Mouse (Mus musculus): Measurements from ENCODE around the gene Bcl2. TPM values are rescaled to one million over a fixed set of nuclear protein-coding genes. Genes with fewer than 3 reads are reported as not detected.

The Bcl2 gene
- polyA plus RNA-seq, 1 experiment, result 10.7 TPM

DNA sequence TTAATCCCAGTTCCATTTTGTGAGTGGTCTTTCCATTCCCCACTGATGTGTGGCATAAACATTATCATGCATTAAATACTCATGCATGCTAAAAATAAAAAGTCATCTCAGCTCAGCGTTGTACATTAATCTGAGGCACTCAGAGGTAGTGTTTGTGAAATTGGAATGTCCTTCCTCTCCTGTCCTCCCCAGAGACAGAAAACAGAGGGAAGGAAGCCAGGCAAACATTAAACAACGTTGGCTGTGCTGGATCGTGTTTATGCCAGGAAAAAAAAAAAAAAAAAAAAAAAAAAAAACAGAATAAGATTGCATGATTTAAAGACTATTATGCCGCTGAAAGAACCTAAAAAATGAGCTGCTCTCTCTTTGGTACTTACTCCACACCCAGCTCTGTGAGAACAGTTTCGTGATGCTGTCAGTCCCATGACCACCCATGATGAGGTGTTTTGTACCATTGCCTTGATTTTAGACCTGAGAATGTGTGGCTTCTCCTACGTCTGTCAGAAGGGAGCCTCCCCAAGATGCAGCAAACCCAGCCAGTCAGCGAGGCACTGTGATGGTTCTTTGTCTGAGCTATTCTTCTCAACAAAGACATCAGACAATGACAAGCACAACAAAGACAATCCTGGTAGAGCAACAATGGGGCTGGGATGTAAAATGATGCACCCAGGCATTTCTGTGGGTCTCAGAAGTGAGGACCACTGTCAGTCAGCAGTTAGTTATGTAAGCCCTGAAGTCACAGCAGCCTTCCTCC is 200.0 kb downstream of the Bcl2 start:
- WGBS, result 69% methylated on average over 7 of the region's 7 CpGs
- H3K27ac ChIP-seq (ENCODE audit: control insufficient read depth, insufficient read depth, low read length), result no peak overlapping the region

GRCm38 (mm10) chr1:106513481-106513880 is 200.6 kb downstream of the Bcl2 start:
- 94% methylated on average over 4 of the region's 4 CpGs for WGBS
- no peak overlapping the region for H3K4me3 ChIP-seq (ENCODE audit: control insufficient read depth, insufficient read depth, low read length)
- no peaks in the 10 kb centered on the region for H3K27me3 ChIP-seq (ENCODE audit: control insufficient read depth, insufficient read depth, low read length)
- no peak for TF ChIP-seq CTCF (IDR thresholded peaks at IDR 0.05; ENCODE audit: borderline replicate concordance, control insufficient read depth, extremely low read depth, insufficient read depth, low read length, poor library complexity)
- no peak for TF ChIP-seq POLR2A (IDR thresholded peaks at IDR 0.05; ENCODE audit: control insufficient read depth, extremely low read depth, insufficient read depth, low read length, poor library complexity)
- H3K36me3 ChIP-seq (ENCODE audit: control insufficient read depth, insufficient read depth, low read length), result no peaks in the 10 kb centered on the region
- DNase-seq, result no peak
- peaks cover 31% of the 10 kb centered on the region for H3K4me1 ChIP-seq (replicated peaks; ENCODE audit: control insufficient read depth, insufficient read depth, low read length)
- H3K27ac ChIP-seq (ENCODE audit: control insufficient read depth, insufficient read depth, low read length), result no peak overlapping the region

More for the DNA sequence above, 200.0 kb downstream of the Bcl2 start:
- no peak for TF ChIP-seq CTCF (IDR thresholded peaks at IDR 0.05; ENCODE audit: borderline replicate concordance, control insufficient read depth, extremely low read depth, insufficient read depth, low read length, poor library complexity)
- TF ChIP-seq POLR2A (IDR thresholded peaks at IDR 0.05; ENCODE audit: control insufficient read depth, extremely low read depth, insufficient read depth, low read length, poor library complexity), result no peak
- no peaks in the 10 kb centered on the region for H3K27me3 ChIP-seq (ENCODE audit: control insufficient read depth, insufficient read depth, low read length)
- H3K4me1 ChIP-seq (replicated peaks; ENCODE audit: control insufficient read depth, insufficient read depth, low read length), result peaks cover 31% of the 10 kb centered on the region
- H3K4me3 ChIP-seq (ENCODE audit: control insufficient read depth, insufficient read depth, low read length), result no peak overlapping the region
- DNase-seq, result no peak
- no peaks in the 10 kb centered on the region for H3K36me3 ChIP-seq (ENCODE audit: control insufficient read depth, insufficient read depth, low read length)

DNA sequence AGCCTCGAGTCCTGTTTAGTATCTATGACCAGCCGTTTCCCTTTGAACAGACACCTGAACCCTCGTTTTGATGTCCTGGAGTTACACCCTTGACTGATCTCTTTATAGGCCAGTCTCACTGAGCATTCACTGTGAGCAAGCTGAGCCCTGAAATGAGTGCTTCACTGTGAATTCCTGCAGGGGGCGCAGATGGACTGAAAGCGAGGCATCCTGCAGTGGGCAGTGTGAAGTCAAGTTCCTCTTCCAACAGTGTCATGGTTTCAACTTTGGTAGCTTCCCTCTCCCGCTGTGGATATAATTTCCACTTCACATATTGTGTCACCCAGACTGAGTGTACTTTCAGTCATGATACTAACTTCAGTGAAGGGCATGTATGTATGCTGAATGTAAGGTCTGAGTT is 202.5 kb downstream of the Bcl2 start:
- Histone ChIP-seq H3K36me3 (ENCODE audit: control insufficient read depth, insufficient read depth, low read length) (no peaks in the 10 kb centered on the region), H3K27me3 (ENCODE audit: control insufficient read depth, insufficient read depth, low read length) (no peaks in the 10 kb centered on the region), H3K27ac (ENCODE audit: control insufficient read depth, insufficient read depth, low read length) (no peak overlapping the region), H3K4me3 (ENCODE audit: control insufficient read depth, insufficient read depth, low read length) (no peak overlapping the region), H3K4me1 (replicated peaks; ENCODE audit: control insufficient read depth, insufficient read depth, low read length) (peaks cover 23% of the 10 kb centered on the region)
- DNase-seq, result peak; percentile 81
- WGBS, result 11% methylated on average over 6 of the region's 6 CpGs
- TF ChIP-seq POLR2A (IDR thresholded peaks at IDR 0.05; ENCODE audit: control insufficient read depth, extremely low read depth, insufficient read depth, low read length, poor library complexity) (no peak), CTCF (IDR thresholded peaks at IDR 0.05; ENCODE audit: borderline replicate concordance, control insufficient read depth, extremely low read depth, insufficient read depth, low read length, poor library complexity) (peak; percentile 68; the same call in 1 of the 2 replicates)

GRCm38 (mm10) chr1:106507556-106507955 is 206.5 kb downstream of the Bcl2 start:
- 94% methylated on average over 1 of the region's 1 CpGs for WGBS
- no peak for TF ChIP-seq CTCF (IDR thresholded peaks at IDR 0.05; ENCODE audit: borderline replicate concordance, control insufficient read depth, extremely low read depth, insufficient read depth, low read length, poor library complexity)
- TF ChIP-seq POLR2A (IDR thresholded peaks at IDR 0.05; ENCODE audit: control insufficient read depth, extremely low read depth, insufficient read depth, low read length, poor library complexity), result no peak
- no peak for DNase-seq
- no peak overlapping the region for H3K27ac ChIP-seq (ENCODE audit: control insufficient read depth, insufficient read depth, low read length)
- no peak overlapping the region for H3K4me3 ChIP-seq (ENCODE audit: control insufficient read depth, insufficient read depth, low read length)
- H3K4me1 ChIP-seq (replicated peaks; ENCODE audit: control insufficient read depth, insufficient read depth, low read length), result no peaks in the 10 kb centered on the region
- H3K36me3 ChIP-seq (ENCODE audit: control insufficient read depth, insufficient read depth, low read length), result no peaks in the 10 kb centered on the region
- H3K27me3 ChIP-seq (ENCODE audit: control insufficient read depth, insufficient read depth, low read length), result no peaks in the 10 kb centered on the region

- H3K27ac ChIP-seq (ENCODE audit: control insufficient read depth, insufficient read depth, low read length), result no peak overlapping the region
- TF ChIP-seq POLR2A (IDR thresholded peaks at IDR 0.05; ENCODE audit: control insufficient read depth, extremely low read depth, insufficient read depth, low read length, poor library complexity) (no peak), CTCF (IDR thresholded peaks at IDR 0.05; ENCODE audit: borderline replicate concordance, control insufficient read depth, extremely low read depth, insufficient read depth, low read length, poor library complexity) (no peak)
- DNase-seq, result no peak
- H3K4me3 ChIP-seq (ENCODE audit: control insufficient read depth, insufficient read depth, low read length), result no peak overlapping the region
- H3K4me1 ChIP-seq (replicated peaks; ENCODE audit: control insufficient read depth, insufficient read depth, low read length), result no peaks in the 10 kb centered on the region
- H3K27me3 ChIP-seq (ENCODE audit: control insufficient read depth, insufficient read depth, low read length), result no peaks in the 10 kb centered on the region
- H3K36me3 ChIP-seq (ENCODE audit: control insufficient read depth, insufficient read depth, low read length), result no peaks in the 10 kb centered on the region
- 94% methylated on average over 3 of the region's 3 CpGs for WGBS
These were observed 210.2 kb downstream of the Bcl2 start for GRCm38 (mm10) chr1:106503910-106504309.

DNA sequence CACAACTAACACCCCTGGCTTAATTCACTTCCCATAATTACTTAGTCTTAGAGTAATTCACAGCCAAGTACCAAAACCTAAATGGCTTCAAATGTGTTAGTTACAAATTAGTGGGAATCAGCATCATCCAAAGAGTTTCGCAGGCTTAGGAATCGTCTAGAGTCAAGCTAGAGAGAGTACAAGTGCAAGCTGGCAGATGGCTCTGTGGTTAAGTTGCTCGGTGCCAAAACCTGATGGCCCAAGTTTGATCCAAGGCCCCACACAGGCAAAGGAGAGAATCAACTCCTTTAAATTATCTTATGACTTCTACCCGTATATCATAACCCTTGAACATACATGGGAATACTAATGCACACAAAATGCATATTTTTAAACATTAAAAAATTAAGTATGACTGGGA is 210.7 kb downstream of the Bcl2 start:
- DNase-seq, result no peak
- Histone ChIP-seq H3K27ac (ENCODE audit: control insufficient read depth, insufficient read depth, low read length) (no peak overlapping the region), H3K36me3 (ENCODE audit: control insufficient read depth, insufficient read depth, low read length) (no peaks in the 10 kb centered on the region), H3K4me3 (ENCODE audit: control insufficient read depth, insufficient read depth, low read length) (no peak overlapping the region), H3K27me3 (ENCODE audit: control insufficient read depth, insufficient read depth, low read length) (no peaks in the 10 kb centered on the region), H3K4me1 (replicated peaks; ENCODE audit: control insufficient read depth, insufficient read depth, low read length) (no peaks in the 10 kb centered on the region)
- TF ChIP-seq CTCF (IDR thresholded peaks at IDR 0.05; ENCODE audit: borderline replicate concordance, control insufficient read depth, extremely low read depth, insufficient read depth, low read length, poor library complexity) (no peak), POLR2A (IDR thresholded peaks at IDR 0.05; ENCODE audit: control insufficient read depth, extremely low read depth, insufficient read depth, low read length, poor library complexity) (no peak)
- 93% methylated on average over 4 of the region's 4 CpGs for WGBS

All from thymus, adult 2 months (tissue).